Mouse (Mus musculus) left cerebral cortex, adult 2 months (tissue): ENCODE results near the gene Klk8. TPM values are rescaled to one million over a fixed set of nuclear protein-coding genes. Genes with fewer than 3 reads are reported as not detected.

Experiments
- DNase-seq, 2 experiments: peaks; one replicate each; pipeline ENCODE4 v3.0.0; 2021 to 2022; ENCODE audit warnings: low spot score in 2 of 2, mixed read lengths in 1 of 2; ENCODE audit errors: extremely low spot score in 1 of 2
- H3K27ac ChIP-seq: fragments of 200-600 bp; 2 replicates; pipeline ENCODE4 v1.8.1; 2022
- H3K4me3 ChIP-seq: fragments of 200-600 bp; 2 replicates; pipeline ENCODE4 v1.8.1; 2022
- CTCF ChIP-seq: fragments of 200-600 bp; IDR thresholded peaks from 2 replicates; pipeline ENCODE4 v1.8.1; 2022; ENCODE audit warnings: antibody characterized with exemption, mild to moderate bottlenecking, moderate library complexity
- intact Hi-C: fragments of 180-260 bp; cut with DNase I; formaldehyde crosslinking; loops from one replicate; pipeline ENCODE4 v1.15.1; 2025
- total RNA-seq, 2 experiments: library from RNA; stranded (reverse); gene quantifications; 2 replicates each; pipeline ENCODE4 v1.2.3; 2021

Klk8 gene
- total RNA-seq, 2 experiments from 2014 or later, result 2.3 to 3.7 TPM

- no peak for DNase-seq
- intact Hi-C loops, result no loop called here
- no peak for TF ChIP-seq CTCF
- H3K27ac ChIP-seq, result no peak overlapping the region
- H3K4me3 ChIP-seq, result no peak overlapping the region
Measured at GRCm38 (mm10) chr7:43777423-43777822, 20.0 kb upstream of the Klk8 start.

GRCm38 (mm10) chr7:43778176-43778970 is 19.0 kb upstream of the Klk8 start:
- intact Hi-C loops, result no loop called here
- TF ChIP-seq CTCF, result no peak
- peak in 1 of 2 experiments; percentile 3 for DNase-seq

GRCm38 (mm10) chr7:43780241-43780640 is 17.1 kb upstream of the Klk8 start:
- TF ChIP-seq CTCF, result no peak
- intact Hi-C loops, result loop anchor here (5.0 kb wide), 1 partner anchor 98 kb away; no protein-coding TSS in a partner anchor
- H3K4me3 ChIP-seq, result no peak overlapping the region
- DNase-seq, result no peak
- H3K27ac ChIP-seq, result no peak overlapping the region

More at GRCm38 (mm10) chr7:43778176-43778970, 19.0 kb upstream of the Klk8 start:
- H3K27ac ChIP-seq, result no peak overlapping the region
- no peak overlapping the region for H3K4me3 ChIP-seq

- TF ChIP-seq CTCF, result no peak
- no peak for DNase-seq
- no peak within 1 kb of the TSS for H3K4me3 ChIP-seq
- intact Hi-C loops, result loop anchor here (5.0 kb wide), 1 partner anchor 98 kb away; no protein-coding TSS in a partner anchor
- no peak within 1 kb of the TSS for H3K27ac ChIP-seq
Measured at GRCm38 (mm10) chr7:43780746-43781145, 16.6 kb upstream of the Klk8 start, which contains the start of gene Klk10. TSS of gene Klk10 (plus strand) at chr7:43781035.

GRCm38 (mm10) chr7:43781541-43781940 is 15.8 kb upstream of the Klk8 start:
- Histone ChIP-seq H3K4me3 (no peak overlapping the region), H3K27ac (no peak overlapping the region)
- intact Hi-C loops, result loop anchor here (5.0 kb wide), 1 partner anchor 99 kb away; no protein-coding TSS in a partner anchor
- no peak for DNase-seq
- no peak for TF ChIP-seq CTCF

GRCm38 (mm10) chr7:43782275-43783265 is 14.8 kb upstream of the Klk8 start:
- H3K4me3 ChIP-seq, result no peak overlapping the region
- TF ChIP-seq CTCF, result peak; percentile 77
- H3K27ac ChIP-seq, result no peak overlapping the region
- intact Hi-C loops, result loop anchor here (5.0 kb wide), 1 partner anchor 100 kb away; no protein-coding TSS in a partner anchor
- DNase-seq, result peak; percentile 61 to 71

- Histone ChIP-seq H3K4me3 (no peak overlapping the region), H3K27ac (no peak overlapping the region)
- intact Hi-C loops, result loop anchor here (5.0 kb wide), 1 partner anchor 107 kb away; no protein-coding TSS in a partner anchor
- DNase-seq, result no peak
- peak; percentile 21 for TF ChIP-seq CTCF
Measured at GRCm38 (mm10) chr7:43785286-43785685, 12.1 kb upstream of the Klk8 start.

- Histone ChIP-seq H3K4me3 (no peak overlapping the region), H3K27ac (no peak overlapping the region)
- intact Hi-C loops, result loop anchor here (5.0 kb wide), 1 partner anchor 104 kb away; no protein-coding TSS in a partner anchor
- no peak for DNase-seq
- no peak for TF ChIP-seq CTCF
Measured at GRCm38 (mm10) chr7:43788096-43788495, 9.3 kb upstream of the Klk8 start.

GRCm38 (mm10) chr7:43789295-43789694 is 8.1 kb upstream of the Klk8 start:
- peak; percentile 49 for TF ChIP-seq CTCF
- no peak for DNase-seq
- intact Hi-C loops, result loop anchor here (5.0 kb wide), 1 partner anchor 103 kb away; no protein-coding TSS in a partner anchor
- Histone ChIP-seq H3K27ac (no peak overlapping the region), H3K4me3 (no peak overlapping the region)

- intact Hi-C loops, result loop anchor here (5.0 kb wide), 1 partner anchor 81 kb away; no protein-coding TSS in a partner anchor
- DNase-seq, result no peak
- TF ChIP-seq CTCF, result no peak
- Histone ChIP-seq H3K27ac (no peak within 1 kb of the TSS), H3K4me3 (no peak within 1 kb of the TSS)
Measured at GRCm38 (mm10) chr7:43791591-43791990, 5.8 kb upstream of the Klk8 start, which contains the start of gene Klk9. TSS of gene Klk9 (plus strand) at chr7:43791891.

GRCm38 (mm10) chr7:43796355-43796754 is 1.0 kb upstream of the Klk8 start:
- Histone ChIP-seq H3K4me3 (peak overlapping the region; percentile 56), H3K27ac (no peak overlapping the region)
- no peak for TF ChIP-seq CTCF
- intact Hi-C loops, result no loop called here
- no peak for DNase-seq
